Mouse (Mus musculus) hindbrain, embryonic 14.5 days (tissue): ENCODE results near the gene Sesn3. TPM values are rescaled to one million over a fixed set of nuclear protein-coding genes. Genes with fewer than 3 reads are reported as not detected.

Experiments
- ATAC-seq: fragments of 200-750 bp; cut with Nextera tagmentation; 2 replicates; pipeline ENCODE4 v1.8.0; 2017; ENCODE audit warnings: moderate number of reproducible peaks, mild to moderate bottlenecking, moderate TSS enrichment, moderate library complexity; ENCODE audit not compliant: low FRiP score
- DNase-seq: peaks from one replicate; pipeline ENCODE4 v3.0.0-alpha.2; 2015; ENCODE audit warnings: low spot score
- H3K27ac ChIP-seq: fragments of 300-500 bp; sonication (generic); 2 replicates; pipeline ENCODE4 v1.5.1; 2014; ENCODE audit warnings: mild to moderate bottlenecking, moderate library complexity
- H3K27me3 ChIP-seq: fragments of 300-500 bp; sonication (generic); 2 replicates; pipeline ENCODE4 v1.6.1; 2014; ENCODE audit warnings: mild to moderate bottlenecking, low read length, mixed read lengths; ENCODE audit not compliant: control insufficient read depth, insufficient read depth
- H3K36me3 ChIP-seq: fragments of 300-500 bp; sonication (generic); replicated peaks from 2 replicates; pipeline ENCODE4 v1.6.1; 2014; ENCODE audit not compliant: control insufficient read depth, insufficient read depth
- H3K4me1 ChIP-seq: fragments of 300-500 bp; sonication (generic); replicated peaks from 2 replicates; pipeline ENCODE4 v1.6.1; 2014; ENCODE audit warnings: antibody characterized with exemption, low read length, mixed read lengths; ENCODE audit not compliant: control insufficient read depth, insufficient read depth
- H3K4me2 ChIP-seq: fragments of 300-500 bp; sonication (generic); replicated peaks from 2 replicates; pipeline ENCODE4 v1.6.1; 2014; ENCODE audit warnings: mild to moderate bottlenecking, moderate library complexity
- H3K4me3 ChIP-seq: fragments of 300-500 bp; sonication (generic); replicated peaks from 2 replicates; pipeline ENCODE4 v1.5.1; 2014; ENCODE audit warnings: mild to moderate bottlenecking, low read length
- H3K9ac ChIP-seq: fragments of 300-500 bp; sonication (generic); 2 replicates; pipeline ENCODE4 v1.6.1; 2014
- H3K9me3 ChIP-seq: fragments of 300-500 bp; sonication (generic); 2 replicates; pipeline ENCODE4 v1.6.1; 2016; ENCODE audit warnings: low read length; ENCODE audit not compliant: control insufficient read depth
- WGBS: fragments of 180-500 bp; shearing (Covaris S2); extraction: QIAGEN DNeasy Blood & Tissue Kit; methylation state at CpG from one replicate; pipeline ENCODE4 v1.1.7; 2014; 5-methylcytosine and 5-hydroxymethylcytosine counted together
- polyA plus RNA-seq: library from polyadenylated mRNA; unstranded; fragments of >200 nt; fragmentation: Nextera tagmentation; extraction: Ambion mirVana; gene quantifications from 2 replicates; pipeline ENCODE4 v1.2.1, GENCODE M21; 2014

Gene Sesn3
- polyA plus RNA-seq, 1 experiment from 2014 or later = 26.3 TPM

DNA sequence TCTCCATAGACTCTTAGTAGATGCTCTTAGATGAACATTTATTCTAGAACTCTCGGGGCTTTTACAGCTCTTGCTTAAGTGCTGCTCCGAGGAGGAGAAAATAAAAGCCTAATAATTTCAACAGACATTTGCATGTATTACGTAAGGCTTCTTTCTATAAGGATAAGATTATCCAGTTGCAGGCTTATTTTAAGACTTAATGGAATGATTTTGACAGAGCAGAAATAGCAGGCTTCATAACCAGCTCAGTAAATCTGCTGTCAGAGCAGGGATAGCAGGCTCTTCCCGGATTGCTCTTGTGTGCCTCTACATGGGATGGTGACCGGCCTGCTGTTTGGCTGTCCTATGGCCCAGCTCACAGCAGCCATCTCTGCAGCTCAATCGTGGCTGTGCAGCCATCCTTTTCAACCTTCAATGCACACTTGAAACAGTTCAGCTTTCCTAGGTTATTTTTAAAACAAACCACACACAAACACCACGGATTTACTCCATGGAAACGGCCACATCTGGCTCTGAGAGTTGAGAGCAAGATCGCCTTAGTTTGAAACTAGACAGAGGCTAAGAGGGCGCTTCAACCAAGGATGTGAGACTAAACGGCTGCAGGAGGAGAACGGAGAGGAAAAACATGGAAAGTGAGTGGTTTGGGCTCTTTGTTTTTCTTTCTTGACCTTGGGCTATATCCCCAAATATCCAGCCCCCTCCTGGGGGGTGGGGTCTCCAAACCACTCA is 27.2 kb upstream of the Sesn3 start:
- no peak overlapping the region for H3K4me3 ChIP-seq
- H3K9me3 ChIP-seq = no peaks in the 10 kb centered on the region
- DNase-seq (no peak), ATAC-seq (no peak)
- H3K4me2 ChIP-seq = no peak overlapping the region
- H3K9ac ChIP-seq = no peak overlapping the region
- no peaks in the 10 kb centered on the region for H3K27me3 ChIP-seq
- peaks cover 9% of the 10 kb centered on the region; the same call in 1 of the 2 replicates for H3K4me1 ChIP-seq
- no peak overlapping the region for H3K27ac ChIP-seq
- WGBS = 81% methylated on average over 12 of the region's 12 CpGs
- H3K36me3 ChIP-seq = no peaks in the 10 kb centered on the region

DNA sequence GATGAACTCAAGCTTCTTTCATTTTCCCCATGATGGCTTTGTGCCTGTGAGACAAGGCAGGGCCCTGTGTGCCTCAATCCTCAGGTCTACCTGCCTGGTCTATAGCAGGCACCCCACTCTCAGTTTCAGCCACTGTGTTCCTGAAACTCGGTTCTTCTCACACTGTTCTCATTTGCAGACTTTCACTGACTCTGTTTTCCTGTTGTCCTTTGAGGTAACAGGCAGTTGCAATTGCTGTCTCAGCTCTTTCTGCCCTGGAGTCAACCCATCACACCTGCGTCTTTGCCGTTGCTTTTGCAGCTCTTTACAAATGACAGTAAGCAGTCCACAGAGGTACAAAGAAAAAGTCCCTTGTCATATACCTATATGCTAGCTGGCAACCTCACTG is 26.7 kb upstream of the Sesn3 start:
- Histone ChIP-seq H3K27ac (no peak overlapping the region), H3K9ac (no peak overlapping the region), H3K36me3 (no peaks in the 10 kb centered on the region), H3K9me3 (no peaks in the 10 kb centered on the region), H3K4me1 (peaks cover 9% of the 10 kb centered on the region; the same call in 1 of the 2 replicates), H3K4me2 (no peak overlapping the region), H3K4me3 (no peak overlapping the region), H3K27me3 (no peaks in the 10 kb centered on the region)
- no peak for DNase-seq
- no peak for ATAC-seq
- WGBS = 85% methylated on average over 3 of the region's 3 CpGs

DNA sequence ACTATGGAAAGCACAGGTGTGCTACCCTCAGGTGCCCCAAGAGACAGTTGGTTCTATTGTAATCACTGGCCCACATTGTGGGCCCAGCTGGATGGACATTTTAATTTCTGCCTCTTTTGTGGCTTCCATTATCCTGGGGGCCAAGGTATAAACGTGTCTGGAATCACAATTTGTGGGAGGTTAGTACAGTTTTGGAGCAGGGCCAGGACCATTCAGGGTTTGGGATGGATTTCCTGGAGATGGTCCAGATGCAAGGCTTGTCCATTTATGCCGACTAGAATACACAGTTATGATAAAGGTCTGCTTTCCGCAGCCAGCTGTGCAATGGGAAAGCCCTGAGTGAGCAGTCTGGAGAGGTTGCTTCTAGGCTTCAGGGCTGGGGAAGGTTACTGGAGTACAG is 13.7 kb upstream of the Sesn3 start:
- H3K36me3 ChIP-seq = no peaks in the 10 kb centered on the region
- no peak overlapping the region for H3K9ac ChIP-seq
- H3K4me2 ChIP-seq = no peak overlapping the region
- no peaks in the 10 kb centered on the region for H3K4me1 ChIP-seq
- no peaks in the 10 kb centered on the region for H3K27me3 ChIP-seq
- no peak overlapping the region for H3K4me3 ChIP-seq
- DNase-seq (peak; percentile 76), ATAC-seq (peak; percentile 27)
- H3K9me3 ChIP-seq = 0 out of 2 replicates have a peak, but pooled peaks cover 3% of the 10 kb centered on the region
- no peak overlapping the region for H3K27ac ChIP-seq
- 49% methylated on average over 3 of the region's 3 CpGs for WGBS

DNA sequence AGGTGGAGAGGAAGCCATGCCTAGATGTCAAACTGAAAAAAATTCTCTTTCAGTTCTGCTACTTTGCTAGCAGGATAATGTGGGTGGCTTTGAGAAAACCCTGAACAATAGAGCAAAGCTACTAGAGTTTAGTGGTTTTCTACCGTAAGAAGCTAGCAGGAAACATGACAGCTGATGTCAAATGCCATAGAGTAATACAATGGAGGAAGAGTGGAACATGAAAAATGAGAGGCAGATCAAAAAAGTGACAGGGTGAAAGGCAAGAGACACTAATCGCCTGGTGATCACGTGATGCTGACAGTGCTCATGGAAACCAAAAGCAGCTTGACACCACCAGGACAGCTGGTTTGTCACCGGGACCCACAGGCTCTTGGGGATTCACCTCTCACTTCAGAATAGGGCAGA is 12.3 kb upstream of the Sesn3 start:
- H3K27ac ChIP-seq = no peak overlapping the region
- H3K4me3 ChIP-seq = no peak overlapping the region
- no peaks in the 10 kb centered on the region for H3K27me3 ChIP-seq
- 62% methylated on average over 4 of the region's 4 CpGs for WGBS
- no peak overlapping the region for H3K9ac ChIP-seq
- ATAC-seq (no peak), DNase-seq (no peak)
- no peak overlapping the region for H3K4me2 ChIP-seq
- H3K9me3 ChIP-seq = 0 out of 2 replicates have a peak, but pooled peaks cover 3% of the 10 kb centered on the region
- H3K4me1 ChIP-seq = no peaks in the 10 kb centered on the region
- no peaks in the 10 kb centered on the region for H3K36me3 ChIP-seq

- ATAC-seq (no peak), DNase-seq (no peak)
- no peaks in the 10 kb centered on the region for H3K4me1 ChIP-seq
- WGBS = 27% methylated on average over 2 of the region's 2 CpGs
- no peaks in the 10 kb centered on the region for H3K36me3 ChIP-seq
- no peak overlapping the region for H3K4me2 ChIP-seq
- H3K9ac ChIP-seq = no peak overlapping the region
- H3K27ac ChIP-seq = no peak overlapping the region
- H3K4me3 ChIP-seq = no peak overlapping the region
- no peaks in the 10 kb centered on the region for H3K27me3 ChIP-seq
- 0 out of 2 replicates have a peak, but pooled peaks cover 3% of the 10 kb centered on the region for H3K9me3 ChIP-seq
Measured at GRCm38 (mm10) chr9:14266470-14266869, 8.4 kb upstream of the Sesn3 start.

GRCm38 (mm10) chr9:14268578-14268977 is 6.3 kb upstream of the Sesn3 start:
- ATAC-seq (no peak), DNase-seq (no peak)
- Histone ChIP-seq H3K9me3 (0 out of 2 replicates have a peak, but pooled peaks cover 3% of the 10 kb centered on the region), H3K9ac (no peak overlapping the region), H3K27ac (no peak overlapping the region), H3K27me3 (no peaks in the 10 kb centered on the region), H3K4me3 (no peak overlapping the region), H3K36me3 (no peaks in the 10 kb centered on the region), H3K4me2 (no peak overlapping the region), H3K4me1 (no peaks in the 10 kb centered on the region)
- WGBS = 80% methylated on average over 2 of the region's 2 CpGs

DNA sequence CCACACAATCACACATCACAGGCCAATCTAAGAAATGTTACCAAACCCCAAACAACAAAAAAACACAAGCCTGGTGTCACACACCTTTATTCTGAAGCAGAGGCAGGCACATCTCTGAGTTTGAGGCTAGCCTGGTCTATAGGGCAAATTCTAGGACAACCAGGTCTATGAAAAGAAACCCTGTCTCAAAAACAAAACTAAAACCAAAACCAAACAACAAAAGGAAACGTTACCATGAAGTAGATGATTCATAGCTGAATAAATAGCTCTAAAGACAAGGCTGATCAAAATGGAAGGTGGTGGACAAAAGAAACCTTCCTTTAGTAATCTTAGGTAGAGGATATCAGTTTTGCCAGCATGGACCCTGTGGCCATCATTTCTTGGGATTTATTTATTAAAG is 1.9 kb upstream of the Sesn3 start:
- Histone ChIP-seq H3K27ac (no peak overlapping the region), H3K9me3 (no peaks in the 10 kb centered on the region), H3K4me1 (peaks cover 11% of the 10 kb centered on the region; the same call in 1 of the 2 replicates), H3K4me2 (no peak overlapping the region), H3K36me3 (no peaks in the 10 kb centered on the region), H3K9ac (no peak overlapping the region), H3K27me3 (no peaks in the 10 kb centered on the region), H3K4me3 (no peak overlapping the region)
- 83% methylated on average over 1 of the region's 1 CpGs for WGBS
- DNase-seq = no peak
- no peak for ATAC-seq

GRCm38 (mm10) chr9:14274586-14274985 is 281 bp upstream of the Sesn3 start:
- Histone ChIP-seq H3K27me3 (no peaks in the 10 kb centered on the region), H3K4me2 (peak overlapping the region; percentile 67), H3K36me3 (no peaks in the 10 kb centered on the region), H3K27ac (peak overlapping the region; percentile 92), H3K4me3 (peak overlapping the region; percentile 95), H3K4me1 (peaks cover 22% of the 10 kb centered on the region), H3K9ac (peak overlapping the region; percentile 61), H3K9me3 (no peaks in the 10 kb centered on the region)
- WGBS = 32% methylated on average over 5 of the region's 5 CpGs
- DNase-seq = no peak
- ATAC-seq = no peak

- DNase-seq (peak; percentile 98), ATAC-seq (peak; percentile 99)
- Histone ChIP-seq H3K4me2 (peak overlapping the region; percentile 67), H3K9me3 (no peaks in the 10 kb centered on the region), H3K4me3 (peak overlapping the region; percentile 95), H3K9ac (peak overlapping the region; percentile 92), H3K36me3 (no peaks in the 10 kb centered on the region), H3K4me1 (peaks cover 22% of the 10 kb centered on the region), H3K27me3 (no peaks in the 10 kb centered on the region), H3K27ac (peak overlapping the region; percentile 95)
- under 1% methylated on average over 54 of the region's 54 CpGs for WGBS
Measured at GRCm38 (mm10) chr9:14275792-14276480, 1.1 kb downstream of the Sesn3 start.
